Mouse (Mus musculus): ENCODE data around the gene Ankrd44. TPM values are rescaled to one million over a fixed set of nuclear protein-coding genes. Genes with fewer than 3 reads are reported as not detected.
A peak's percentile ranks its signal among the peaks of the same experiment; 100 is the strongest.

The Ankrd44 gene
- polyA plus RNA-seq, 1 experiment: 17.8 TPM

DNA sequence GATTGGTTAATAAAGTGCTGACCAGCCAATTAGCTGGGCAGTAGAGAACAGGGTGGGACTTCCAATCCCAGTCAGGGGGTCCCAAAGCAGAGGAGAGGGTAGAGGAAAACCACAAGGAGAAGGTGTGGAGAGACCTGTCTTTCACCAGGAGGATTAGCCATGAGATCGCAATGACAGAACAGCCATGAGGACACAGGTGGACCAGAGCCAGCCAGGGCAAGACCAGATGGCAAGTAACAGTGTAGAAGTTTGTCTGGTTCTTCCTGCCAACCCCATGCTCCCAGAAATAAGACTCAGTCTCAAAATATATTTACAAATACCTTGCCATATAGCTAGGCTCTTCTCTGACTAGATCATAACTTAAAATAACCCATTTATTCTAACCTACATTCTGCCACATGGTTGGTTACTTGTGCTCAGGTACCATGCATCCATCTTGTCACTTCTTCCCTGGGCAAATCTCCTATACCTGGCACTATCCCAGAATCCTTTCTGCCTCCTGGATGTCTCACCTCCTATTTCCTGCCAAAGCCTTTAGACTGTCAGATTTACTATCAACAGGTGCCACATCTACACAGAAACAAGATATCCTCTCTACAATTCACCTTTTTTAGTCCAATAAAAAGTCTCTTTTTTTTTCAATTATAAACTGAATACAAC is 6.4 kb upstream of the Ankrd44 start:
- no peaks in the 10 kb centered on the region for H3K36me3 ChIP-seq (ENCODE audit: control insufficient read depth, insufficient read depth, low read length)
- H3K27ac ChIP-seq (ENCODE audit: insufficient read depth, low read depth, low read length): no peak overlapping the region
- no peak for DNase-seq
- H3K27me3 ChIP-seq (replicated peaks; ENCODE audit: control insufficient read depth, insufficient read depth, low read length): no peaks in the 10 kb centered on the region; the same call in 1 of the 2 replicates
- 100% methylated on average over 1 of the region's 1 CpGs for WGBS
- no peaks in the 10 kb centered on the region for H3K4me1 ChIP-seq (ENCODE audit: control insufficient read depth, insufficient read depth, low read length)
- TF ChIP-seq POLR2A (IDR thresholded peaks at IDR 0.05; ENCODE audit: low read depth, low read length) (no peak), CTCF (conservative IDR thresholded peaks at IDR 0.05; ENCODE audit: insufficient read depth, insufficient read length, low read depth, low read length) (no peak)
- H3K4me3 ChIP-seq (ENCODE audit: insufficient read depth, low read depth, low read length): no peak overlapping the region

- no peak overlapping the region for H3K4me3 ChIP-seq (ENCODE audit: insufficient read depth, low read depth, low read length)
- WGBS: 78% methylated on average over 5 of the region's 5 CpGs
- no peak for DNase-seq
- no peak for TF ChIP-seq POLR2A (IDR thresholded peaks at IDR 0.05; ENCODE audit: low read depth, low read length)
- no peak for TF ChIP-seq CTCF (conservative IDR thresholded peaks at IDR 0.05; ENCODE audit: insufficient read depth, insufficient read length, low read depth, low read length)
- no peaks in the 10 kb centered on the region; the same call in 1 of the 2 replicates for H3K27me3 ChIP-seq (replicated peaks; ENCODE audit: control insufficient read depth, insufficient read depth, low read length)
- no peak overlapping the region for H3K27ac ChIP-seq (ENCODE audit: insufficient read depth, low read depth, low read length)
- H3K36me3 ChIP-seq (ENCODE audit: control insufficient read depth, insufficient read depth, low read length): no peaks in the 10 kb centered on the region
- peaks cover 4% of the 10 kb centered on the region; the same call in 1 of the 2 replicates for H3K4me1 ChIP-seq (ENCODE audit: control insufficient read depth, insufficient read depth, low read length)
Measured at GRCm38 (mm10) chr1:54931231-54931630, 5.0 kb upstream of the Ankrd44 start.

DNA sequence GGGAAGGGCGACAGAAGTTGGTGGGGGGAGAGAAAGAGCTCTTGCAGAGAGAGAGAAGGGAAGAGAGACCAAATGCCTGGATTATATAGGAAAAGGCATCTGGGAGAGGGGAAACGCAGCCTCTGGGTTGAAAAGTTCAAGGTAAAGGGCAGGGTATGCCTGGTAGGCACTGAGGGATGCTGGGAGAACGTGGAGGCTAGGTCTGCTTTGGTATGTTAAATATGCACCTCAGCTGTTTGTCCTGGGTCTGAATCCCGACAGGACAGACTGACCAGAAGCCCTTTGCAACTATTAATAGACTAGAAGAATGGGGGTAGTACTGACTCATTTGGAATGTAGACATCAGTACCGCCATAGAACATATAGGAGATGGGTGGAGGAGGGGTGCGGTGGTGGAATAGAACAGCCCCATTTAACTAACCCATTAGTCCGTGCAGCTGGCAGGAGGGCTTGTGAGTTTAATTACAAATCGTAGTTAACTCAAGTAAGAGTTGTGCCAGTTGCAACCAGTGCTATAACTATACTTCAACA is 4.5 kb upstream of the Ankrd44 start:
- Histone ChIP-seq H3K4me1 (ENCODE audit: control insufficient read depth, insufficient read depth, low read length) (peaks cover 4% of the 10 kb centered on the region; the same call in 1 of the 2 replicates), H3K27ac (ENCODE audit: insufficient read depth, low read depth, low read length) (no peak overlapping the region), H3K4me3 (ENCODE audit: insufficient read depth, low read depth, low read length) (no peak overlapping the region), H3K36me3 (ENCODE audit: control insufficient read depth, insufficient read depth, low read length) (no peaks in the 10 kb centered on the region), H3K27me3 (replicated peaks; ENCODE audit: control insufficient read depth, insufficient read depth, low read length) (no peaks in the 10 kb centered on the region; the same call in 1 of the 2 replicates)
- no peak for DNase-seq
- TF ChIP-seq POLR2A (IDR thresholded peaks at IDR 0.05; ENCODE audit: low read depth, low read length) (no peak), CTCF (conservative IDR thresholded peaks at IDR 0.05; ENCODE audit: insufficient read depth, insufficient read length, low read depth, low read length) (no peak)
- WGBS: 52% methylated on average over 8 of the region's 8 CpGs

- Histone ChIP-seq H3K36me3 (ENCODE audit: control insufficient read depth, insufficient read depth, low read length) (no peaks in the 10 kb centered on the region), H3K4me1 (ENCODE audit: control insufficient read depth, insufficient read depth, low read length) (peaks cover 6% of the 10 kb centered on the region; the same call in 1 of the 2 replicates), H3K27ac (ENCODE audit: insufficient read depth, low read depth, low read length) (peak overlapping the region; percentile 50), H3K4me3 (ENCODE audit: insufficient read depth, low read depth, low read length) (peak overlapping the region; percentile 81), H3K27me3 (replicated peaks; ENCODE audit: control insufficient read depth, insufficient read depth, low read length) (no peaks in the 10 kb centered on the region)
- no peak for TF ChIP-seq CTCF (conservative IDR thresholded peaks at IDR 0.05; ENCODE audit: insufficient read depth, insufficient read length, low read depth, low read length)
- TF ChIP-seq POLR2A (IDR thresholded peaks at IDR 0.05; ENCODE audit: low read depth, low read length): no peak
- DNase-seq: peak; percentile 37
- 2% methylated on average over 30 of the region's 30 CpGs for WGBS
Measured at GRCm38 (mm10) chr1:54925451-54925934, 694 bp downstream of the Ankrd44 start.

- no peak overlapping the region for H3K27ac ChIP-seq (ENCODE audit: insufficient read depth, low read depth, low read length)
- no peak overlapping the region; the same call in 1 of the 2 replicates for H3K4me3 ChIP-seq (ENCODE audit: insufficient read depth, low read depth, low read length)
- TF ChIP-seq POLR2A (IDR thresholded peaks at IDR 0.05; ENCODE audit: low read depth, low read length) (no peak), CTCF (conservative IDR thresholded peaks at IDR 0.05; ENCODE audit: insufficient read depth, insufficient read length, low read depth, low read length) (no peak)
- no peak for DNase-seq
- WGBS: 61% methylated on average over 7 of the region's 7 CpGs
- no peaks in the 10 kb centered on the region for H3K27me3 ChIP-seq (replicated peaks; ENCODE audit: control insufficient read depth, insufficient read depth, low read length)
- peaks cover 6% of the 10 kb centered on the region; the same call in 1 of the 2 replicates for H3K4me1 ChIP-seq (ENCODE audit: control insufficient read depth, insufficient read depth, low read length)
- no peaks in the 10 kb centered on the region for H3K36me3 ChIP-seq (ENCODE audit: control insufficient read depth, insufficient read depth, low read length)
Measured at GRCm38 (mm10) chr1:54924760-54925159, 1.4 kb downstream of the Ankrd44 start.

DNA sequence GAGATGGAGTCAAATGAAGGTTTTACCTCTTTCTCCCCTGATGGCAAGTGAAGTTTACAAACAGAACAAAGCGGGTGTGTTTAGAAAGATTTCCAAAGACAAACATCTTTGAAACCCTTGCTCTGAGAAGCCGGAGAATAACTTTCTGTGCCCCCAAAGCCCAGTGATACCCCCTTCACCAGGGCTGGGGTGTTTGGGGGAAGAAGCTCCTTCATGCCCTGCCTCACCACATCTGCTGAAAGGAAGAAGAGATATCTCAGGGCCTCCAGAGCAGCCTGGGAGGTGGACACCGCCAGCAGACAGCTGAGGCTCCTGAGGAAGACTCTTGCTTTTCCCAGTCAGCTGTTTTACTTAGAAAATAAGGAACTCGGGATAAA is 1.9 kb downstream of the Ankrd44 start:
- peaks cover 6% of the 10 kb centered on the region; the same call in 1 of the 2 replicates for H3K4me1 ChIP-seq (ENCODE audit: control insufficient read depth, insufficient read depth, low read length)
- no peak overlapping the region; the same call in 1 of the 2 replicates for H3K4me3 ChIP-seq (ENCODE audit: insufficient read depth, low read depth, low read length)
- H3K27me3 ChIP-seq (replicated peaks; ENCODE audit: control insufficient read depth, insufficient read depth, low read length): no peaks in the 10 kb centered on the region
- TF ChIP-seq POLR2A (IDR thresholded peaks at IDR 0.05; ENCODE audit: low read depth, low read length): no peak
- DNase-seq: no peak
- no peak overlapping the region for H3K27ac ChIP-seq (ENCODE audit: insufficient read depth, low read depth, low read length)
- no peaks in the 10 kb centered on the region for H3K36me3 ChIP-seq (ENCODE audit: control insufficient read depth, insufficient read depth, low read length)
- WGBS: 67% methylated on average over 4 of the region's 4 CpGs
